Mouse (Mus musculus): ENCODE data around the gene Vhl.

DNA sequence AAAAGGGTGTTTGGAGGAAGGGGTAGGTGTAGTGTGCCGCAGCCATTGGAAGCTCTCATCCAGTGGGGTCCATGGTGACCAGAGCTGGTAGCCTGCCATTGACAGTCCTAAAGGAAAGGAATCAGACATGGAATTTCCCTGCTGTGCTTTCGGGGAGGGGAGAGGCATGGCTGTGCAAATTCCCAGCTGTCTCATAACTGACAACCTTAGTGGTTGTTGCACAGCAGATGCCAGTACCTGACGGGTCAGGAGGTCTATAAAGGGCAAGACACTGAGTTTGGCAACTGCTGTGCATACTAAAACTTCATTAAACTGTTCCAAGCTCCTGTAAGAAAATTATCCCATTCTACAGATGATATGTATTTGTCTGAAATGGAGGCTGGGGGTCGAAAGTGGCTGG is 25.8 kb upstream of the Vhl start:
- no peak for TF ChIP-seq CTCF (IDR thresholded peaks at IDR 0.05; ENCODE audit: control insufficient read depth, insufficient read depth, low read length)
- no peak for TF ChIP-seq POLR2A (IDR thresholded peaks at IDR 0.05; ENCODE audit: borderline replicate concordance, control insufficient read depth, low read depth, low read length)
